Mouse (Mus musculus) forebrain, embryonic 15.5 days (tissue): ENCODE measurements around the gene Syt3. TPM values are rescaled to one million over a fixed set of nuclear protein-coding genes. Genes with fewer than 3 reads are reported as not detected.

ENCODE experiments used
- ATAC-seq: fragments of 200-750 bp; cut with Nextera tagmentation; replicated peaks from 2 replicates; pipeline ENCODE4 v1.8.0; 2017; ENCODE audit warnings: mild to moderate bottlenecking, moderate TSS enrichment, moderate library complexity
- H3K27ac ChIP-seq: fragments of 300-500 bp; sonication (generic); replicated peaks from 2 replicates; pipeline ENCODE4 v1.5.1; 2015; ENCODE audit warnings: mild to moderate bottlenecking, inconsistent platforms
- H3K27me3 ChIP-seq: fragments of 300-500 bp; sonication (generic); 2 replicates; pipeline ENCODE4 v1.6.1; 2015; ENCODE audit warnings: inconsistent platforms
- H3K36me3 ChIP-seq: fragments of 300-500 bp; sonication (generic); 2 replicates; pipeline ENCODE4 v1.6.1; 2015; ENCODE audit warnings: mild to moderate bottlenecking, inconsistent platforms
- H3K4me1 ChIP-seq: fragments of 300-500 bp; sonication (generic); 2 replicates; pipeline ENCODE4 v1.6.1; 2015; ENCODE audit warnings: inconsistent platforms
- H3K4me2 ChIP-seq: fragments of 300-500 bp; sonication (generic); replicated peaks from 2 replicates; pipeline ENCODE4 v1.6.1; 2015; ENCODE audit warnings: mild to moderate bottlenecking, inconsistent platforms
- H3K4me3 ChIP-seq: fragments of 300-500 bp; sonication (generic); 2 replicates; pipeline ENCODE4 v1.5.1; 2015; ENCODE audit warnings: mild to moderate bottlenecking, inconsistent platforms
- H3K9ac ChIP-seq: fragments of 300-500 bp; sonication (generic); replicated peaks from 2 replicates; pipeline ENCODE4 v1.6.1; 2015; ENCODE audit warnings: mild to moderate bottlenecking, inconsistent platforms
- H3K9me3 ChIP-seq: fragments of 300-500 bp; sonication (generic); 2 replicates; pipeline ENCODE4 v1.6.1; 2016; ENCODE audit warnings: inconsistent platforms
- WGBS: fragments of 180-500 bp; shearing (Covaris S2); methylation state at CpG from one replicate; pipeline ENCODE4 v1.1.7; 2015; ENCODE audit warnings: mixed read lengths; 5-methylcytosine and 5-hydroxymethylcytosine counted together
- polyA plus RNA-seq: library from polyadenylated mRNA; unstranded; fragments of >200 nt; fragmentation: Nextera tagmentation; extraction: Ambion mirVana; gene quantifications from 2 replicates; pipeline ENCODE4 v1.2.1, GENCODE M21; 2015

Syt3 gene
- polyA plus RNA-seq, 1 experiment from 2014 or later, result 26.7 TPM

DNA sequence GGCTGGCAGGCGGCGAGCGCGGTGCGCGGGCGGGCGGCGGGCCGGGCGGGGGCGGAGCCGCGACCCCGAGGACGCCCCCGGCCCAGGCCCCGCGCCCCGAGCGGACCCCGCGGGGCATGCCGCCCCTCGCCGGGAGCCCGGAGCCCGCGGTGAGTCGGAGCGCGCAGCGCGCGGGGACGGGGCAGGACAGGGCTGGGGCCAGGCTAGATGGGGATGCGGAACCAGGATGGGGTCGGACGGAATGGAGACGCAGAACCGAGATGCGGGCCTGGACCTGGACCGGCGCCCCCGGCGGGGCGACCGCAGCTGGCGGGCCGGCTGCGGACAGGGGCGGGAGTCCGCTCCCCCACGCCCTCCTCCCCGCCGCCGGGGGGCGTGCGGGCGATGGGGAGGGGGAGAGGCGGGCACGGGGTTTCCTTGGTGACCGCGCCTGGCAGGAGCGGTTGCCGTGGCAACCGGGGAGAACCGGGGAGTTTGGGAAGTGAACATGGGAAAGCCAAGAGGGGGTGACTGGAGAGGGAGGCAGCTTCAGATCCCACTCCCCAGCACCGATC lies 45.1 kb downstream of the Syt3 start, which contains the start of gene Lrrc4b:
TSS of gene Lrrc4b (plus strand) at position 51 of the 554 bp plus-strand sequence.
- Histone ChIP-seq H3K36me3 (no peaks in the 10 kb centered on the region), H3K27me3 (no peaks in the 10 kb centered on the region), H3K4me3 (peak within 1 kb of the TSS; percentile 76), H3K9ac (peak within 1 kb of the TSS; percentile 91), H3K27ac (peak within 1 kb of the TSS; percentile 99), H3K4me1 (peaks cover 55% of the 10 kb centered on the region), H3K9me3 (no peaks in the 10 kb centered on the region), H3K4me2 (peak within 1 kb of the TSS; percentile 75)
- peak; percentile 63 for ATAC-seq
- under 1% methylated on average over 52 of the region's 69 CpGs for WGBS

DNA sequence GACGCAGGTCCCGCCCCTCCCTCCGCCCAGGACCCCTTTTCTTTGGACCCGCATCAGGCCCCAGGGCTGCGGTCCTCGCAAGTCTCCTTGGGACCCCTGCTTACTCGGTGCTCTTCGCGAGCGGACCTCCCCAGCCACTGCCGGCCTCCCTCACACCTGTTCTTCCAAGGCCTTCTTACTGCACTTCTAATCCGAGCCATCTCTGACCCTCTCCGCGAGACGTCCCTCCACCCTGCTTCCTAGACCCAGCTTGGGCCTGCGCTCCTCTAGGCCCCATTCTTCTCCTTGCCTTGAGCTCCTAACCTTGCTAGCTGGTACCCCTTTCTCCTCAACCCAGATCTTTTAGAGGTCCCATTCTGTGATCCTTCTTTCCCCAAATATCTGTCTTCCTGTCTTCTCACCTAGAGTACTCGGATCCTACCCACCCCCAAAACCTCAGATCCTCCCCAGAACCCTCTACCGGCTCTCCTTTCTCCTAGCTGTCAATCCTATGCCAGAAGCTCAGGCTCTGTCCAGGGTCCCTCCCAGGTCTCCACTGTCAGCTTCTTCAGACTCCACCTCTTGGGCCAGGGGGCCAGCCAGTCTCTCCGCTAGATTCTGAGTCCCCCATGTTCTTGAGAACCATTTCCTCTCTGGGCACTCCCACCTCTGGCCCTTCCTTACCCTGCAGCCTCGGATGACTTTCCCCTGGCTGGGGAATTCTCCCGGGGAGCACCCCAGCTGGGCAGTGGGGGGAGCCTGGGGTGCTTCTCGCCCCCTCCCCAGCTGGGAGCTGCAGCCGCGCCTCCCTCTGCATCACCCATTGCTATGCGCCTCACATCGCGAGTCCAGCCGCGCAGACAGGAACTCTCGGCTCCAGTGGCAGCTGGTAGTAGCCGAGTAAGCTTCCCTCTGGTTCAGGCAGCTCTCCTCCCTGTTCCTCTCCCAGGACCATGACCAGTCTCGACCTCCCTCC lies 45.9 kb downstream of the Syt3 start:
- no peaks in the 10 kb centered on the region for H3K36me3 ChIP-seq
- peak overlapping the region; percentile 91 for H3K9ac ChIP-seq
- H3K4me1 ChIP-seq, result peaks cover 55% of the 10 kb centered on the region
- H3K27me3 ChIP-seq, result no peaks in the 10 kb centered on the region
- WGBS, result under 1% methylated on average over 29 of the region's 32 CpGs
- H3K9me3 ChIP-seq, result no peaks in the 10 kb centered on the region
- peak overlapping the region; percentile 99 for H3K27ac ChIP-seq
- ATAC-seq, result peak; percentile 34; the same call in 1 of the 2 replicates
- peak overlapping the region; percentile 76 for H3K4me3 ChIP-seq
- H3K4me2 ChIP-seq, result peak overlapping the region; percentile 75

DNA sequence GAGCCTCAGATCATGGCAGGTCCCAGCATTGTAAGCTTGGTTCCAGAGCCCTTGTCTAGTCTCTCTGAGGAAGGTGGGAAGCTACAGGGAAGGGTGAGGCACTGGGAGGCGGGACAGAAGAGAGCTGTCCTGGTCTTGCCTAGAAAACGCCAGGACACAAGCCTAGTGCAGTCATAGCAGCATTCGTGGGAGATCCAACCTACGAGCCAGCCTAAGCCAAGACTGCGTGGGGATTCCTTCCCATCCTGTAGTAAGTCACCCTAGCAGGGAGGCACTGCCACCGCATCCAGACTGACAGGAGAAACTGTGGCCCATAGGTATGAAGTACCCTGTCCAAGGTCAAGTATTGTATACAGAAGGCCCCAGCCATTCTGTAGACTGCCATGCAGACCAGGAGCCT lies 48.6 kb downstream of the Syt3 start:
- 75% methylated on average over 6 of the region's 6 CpGs for WGBS
- ATAC-seq, result no peak
- peaks cover 50% of the 10 kb centered on the region for H3K4me1 ChIP-seq
- H3K27me3 ChIP-seq, result no peaks in the 10 kb centered on the region
- H3K27ac ChIP-seq, result no peak overlapping the region
- no peak overlapping the region for H3K4me3 ChIP-seq
- no peak overlapping the region for H3K9ac ChIP-seq
- no peaks in the 10 kb centered on the region for H3K36me3 ChIP-seq
- H3K4me2 ChIP-seq, result no peak overlapping the region
- no peaks in the 10 kb centered on the region for H3K9me3 ChIP-seq

DNA sequence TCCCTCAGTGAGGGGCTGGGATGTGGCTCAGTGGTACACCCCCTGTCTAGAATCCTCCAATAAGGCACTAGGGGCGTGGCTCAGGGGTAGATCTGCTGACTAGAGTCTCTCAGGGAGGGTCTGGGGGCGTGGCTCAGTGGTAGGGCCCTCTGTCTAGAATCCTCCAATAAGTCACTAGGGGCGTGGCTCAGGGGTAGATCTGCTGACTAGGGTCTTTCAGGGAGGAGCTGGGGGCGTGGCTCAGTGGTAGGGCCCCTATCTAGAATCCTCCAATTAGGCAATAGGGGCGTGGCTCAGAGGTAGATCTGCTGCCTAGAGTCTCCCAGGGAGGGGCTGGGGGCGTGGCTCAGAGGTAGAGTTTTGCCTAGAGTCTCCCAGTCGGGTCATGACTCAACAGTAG lies 49.5 kb downstream of the Syt3 start:
- Histone ChIP-seq H3K4me1 (peaks cover 47% of the 10 kb centered on the region), H3K27ac (no peak overlapping the region), H3K9me3 (no peaks in the 10 kb centered on the region), H3K36me3 (no peaks in the 10 kb centered on the region), H3K4me3 (no peak overlapping the region), H3K9ac (no peak overlapping the region), H3K4me2 (no peak overlapping the region), H3K27me3 (no peaks in the 10 kb centered on the region)
- WGBS, result 6% methylated on average over 7 of the region's 7 CpGs
- ATAC-seq, result peak; percentile 18; the same call in 1 of the 2 replicates

DNA sequence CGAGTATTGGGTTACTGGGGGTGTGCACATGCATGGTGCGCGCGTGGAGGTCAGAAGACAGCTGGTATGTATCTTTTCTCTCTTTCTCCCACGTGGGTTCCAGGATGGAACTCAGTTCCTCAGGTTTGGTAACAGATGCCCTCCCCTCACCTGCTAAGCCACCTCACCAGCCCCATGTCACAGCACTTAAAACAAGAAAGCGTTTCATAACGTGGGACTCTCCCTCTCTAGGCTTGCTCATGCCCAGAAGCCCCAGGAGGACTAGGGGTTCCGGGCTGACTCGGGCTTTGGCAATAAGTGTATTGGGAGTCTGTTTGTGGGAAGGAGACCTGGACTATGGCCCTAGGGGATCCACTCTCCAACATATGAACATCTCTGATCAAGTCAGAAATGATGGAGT lies 50.2 kb downstream of the Syt3 start:
- H3K9me3 ChIP-seq, result no peaks in the 10 kb centered on the region
- H3K27me3 ChIP-seq, result no peaks in the 10 kb centered on the region
- H3K36me3 ChIP-seq, result no peaks in the 10 kb centered on the region
- no peak overlapping the region for H3K27ac ChIP-seq
- H3K4me2 ChIP-seq, result no peak overlapping the region
- H3K4me1 ChIP-seq, result peaks cover 46% of the 10 kb centered on the region
- ATAC-seq, result no peak
- 81% methylated on average over 9 of the region's 9 CpGs for WGBS
- H3K9ac ChIP-seq, result no peak overlapping the region
- no peak overlapping the region for H3K4me3 ChIP-seq

DNA sequence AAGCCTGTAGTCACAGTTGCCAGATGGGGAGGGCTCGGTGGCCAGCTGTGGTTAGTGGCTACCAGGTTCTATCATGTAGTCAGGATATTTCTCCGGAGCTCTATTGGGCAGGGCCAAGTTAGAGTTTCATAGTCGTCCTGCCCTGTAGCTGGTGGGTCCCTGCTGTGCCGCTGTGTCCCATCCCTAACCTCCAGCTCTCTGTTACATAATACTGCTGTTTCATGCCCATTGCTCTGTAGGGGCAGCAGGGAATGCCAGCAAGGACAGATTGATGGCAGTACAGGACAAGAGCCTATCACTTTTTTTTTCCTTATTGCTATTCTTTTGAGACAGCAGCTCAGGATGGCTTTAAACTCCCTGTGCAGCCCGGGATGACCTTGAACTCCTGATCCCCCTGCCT lies 51.9 kb downstream of the Syt3 start:
- no peak overlapping the region for H3K27ac ChIP-seq
- 73% methylated on average over 5 of the region's 5 CpGs for WGBS
- no peaks in the 10 kb centered on the region for H3K36me3 ChIP-seq
- H3K4me1 ChIP-seq, result peaks cover 40% of the 10 kb centered on the region
- H3K4me3 ChIP-seq, result no peak overlapping the region
- H3K4me2 ChIP-seq, result no peak overlapping the region
- H3K27me3 ChIP-seq, result no peaks in the 10 kb centered on the region
- no peaks in the 10 kb centered on the region for H3K9me3 ChIP-seq
- no peak for ATAC-seq
- H3K9ac ChIP-seq, result no peak overlapping the region

DNA sequence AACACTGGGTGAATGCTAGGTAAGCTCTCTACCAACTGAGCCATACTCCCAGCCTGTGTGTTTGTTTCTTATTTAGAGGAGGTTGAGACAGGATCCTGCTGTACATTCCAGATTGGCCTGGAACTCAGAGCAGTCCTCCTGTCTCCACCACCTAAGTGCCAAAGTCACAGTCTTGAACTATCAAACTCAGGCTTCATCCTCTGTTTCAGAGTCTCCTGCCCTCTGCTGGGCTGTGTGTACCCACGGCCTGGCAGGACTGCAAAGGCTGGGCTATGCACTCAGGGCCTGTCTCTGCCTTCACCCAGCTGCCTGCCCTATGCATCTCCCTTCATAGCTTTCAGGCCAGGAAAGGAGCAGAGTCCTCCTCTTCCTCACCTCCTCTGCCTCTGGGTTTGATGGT lies 52.4 kb downstream of the Syt3 start:
- Histone ChIP-seq H3K36me3 (no peaks in the 10 kb centered on the region), H3K4me2 (no peak overlapping the region), H3K27ac (no peak overlapping the region), H3K4me3 (no peak overlapping the region), H3K4me1 (peaks cover 40% of the 10 kb centered on the region), H3K9me3 (no peaks in the 10 kb centered on the region), H3K9ac (no peak overlapping the region), H3K27me3 (no peaks in the 10 kb centered on the region)
- WGBS, result 18% methylated on average over 1 of the region's 1 CpGs
- ATAC-seq, result no peak

DNA sequence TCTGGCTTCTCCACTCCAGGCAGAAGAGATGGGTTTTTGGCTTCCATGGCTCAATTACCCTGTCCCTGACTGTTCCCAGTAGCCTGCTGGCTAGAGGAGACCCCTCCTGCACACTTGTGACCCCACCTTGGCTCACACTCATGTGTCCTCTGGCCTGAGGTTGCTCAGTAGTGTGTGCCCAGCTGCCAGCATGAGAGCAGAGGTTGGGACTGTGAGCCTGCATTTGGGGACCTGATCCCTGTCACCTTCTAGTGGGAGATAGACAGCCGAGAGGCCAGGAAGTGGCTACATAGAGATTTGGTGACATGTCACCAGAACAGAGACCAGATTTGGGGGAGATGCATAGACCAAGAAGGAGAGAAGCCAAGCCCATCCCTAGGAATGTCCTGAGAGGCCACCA lies 53.3 kb downstream of the Syt3 start:
- ATAC-seq, result no peak
- H3K27me3 ChIP-seq, result no peaks in the 10 kb centered on the region
- no peaks in the 10 kb centered on the region for H3K36me3 ChIP-seq
- no peak overlapping the region for H3K27ac ChIP-seq
- WGBS, result 97% methylated on average over 1 of the region's 1 CpGs
- no peak overlapping the region for H3K9ac ChIP-seq
- H3K4me3 ChIP-seq, result no peak overlapping the region
- H3K4me2 ChIP-seq, result no peak overlapping the region
- H3K9me3 ChIP-seq, result no peaks in the 10 kb centered on the region
- peaks cover 35% of the 10 kb centered on the region for H3K4me1 ChIP-seq

DNA sequence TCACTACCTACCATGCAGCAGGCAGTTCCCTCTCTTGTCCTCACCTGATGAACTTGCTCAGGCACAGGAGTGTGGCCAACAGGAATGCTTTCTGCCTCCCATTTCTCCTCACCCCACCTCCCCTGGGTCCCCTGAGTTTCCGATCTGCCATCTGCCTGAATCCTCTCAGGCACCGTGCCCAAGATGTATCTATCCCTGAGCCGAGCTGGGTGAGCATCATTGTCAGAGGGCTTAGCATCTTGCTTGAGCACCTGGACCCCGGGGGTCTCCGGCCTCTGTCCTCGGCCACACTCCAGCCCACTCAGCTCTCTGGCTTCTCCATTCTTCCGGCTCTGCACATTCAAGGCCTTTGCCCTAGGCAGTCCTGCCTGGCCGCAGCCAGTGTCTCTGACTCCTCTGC lies 54.0 kb downstream of the Syt3 start:
- Histone ChIP-seq H3K27me3 (no peaks in the 10 kb centered on the region), H3K27ac (no peak overlapping the region), H3K4me2 (no peak overlapping the region), H3K9me3 (no peaks in the 10 kb centered on the region), H3K4me3 (no peak overlapping the region), H3K9ac (no peak overlapping the region), H3K4me1 (peaks cover 28% of the 10 kb centered on the region), H3K36me3 (no peaks in the 10 kb centered on the region)
- no peak for ATAC-seq
- WGBS, result 65% methylated on average over 8 of the region's 8 CpGs

DNA sequence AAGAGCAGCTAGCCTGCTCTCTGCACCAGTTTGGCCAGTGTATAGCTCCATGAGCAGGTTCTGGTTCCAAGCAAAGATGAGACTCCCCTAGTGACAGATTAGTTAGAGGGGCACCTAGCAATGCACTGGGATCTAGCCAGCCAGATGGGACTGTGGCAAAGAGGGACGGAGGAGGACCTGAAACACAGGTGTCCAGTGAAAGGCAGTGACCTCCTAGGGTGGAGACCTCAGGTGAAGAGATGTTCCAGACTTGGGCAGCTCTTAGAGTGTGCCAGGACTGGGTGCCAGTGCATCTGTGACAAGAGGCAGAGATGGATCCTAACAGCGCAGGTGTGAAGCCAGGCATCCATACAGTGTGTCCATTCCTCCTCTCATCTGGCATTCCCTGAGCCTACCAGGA lies 55.8 kb downstream of the Syt3 start:
- Histone ChIP-seq H3K9me3 (no peaks in the 10 kb centered on the region), H3K4me2 (no peak overlapping the region), H3K27me3 (no peaks in the 10 kb centered on the region), H3K27ac (no peak overlapping the region), H3K4me3 (no peak overlapping the region), H3K9ac (no peak overlapping the region), H3K4me1 (peaks cover 34% of the 10 kb centered on the region), H3K36me3 (no peaks in the 10 kb centered on the region)
- no peak for ATAC-seq
- 72% methylated on average over 2 of the region's 2 CpGs for WGBS

DNA sequence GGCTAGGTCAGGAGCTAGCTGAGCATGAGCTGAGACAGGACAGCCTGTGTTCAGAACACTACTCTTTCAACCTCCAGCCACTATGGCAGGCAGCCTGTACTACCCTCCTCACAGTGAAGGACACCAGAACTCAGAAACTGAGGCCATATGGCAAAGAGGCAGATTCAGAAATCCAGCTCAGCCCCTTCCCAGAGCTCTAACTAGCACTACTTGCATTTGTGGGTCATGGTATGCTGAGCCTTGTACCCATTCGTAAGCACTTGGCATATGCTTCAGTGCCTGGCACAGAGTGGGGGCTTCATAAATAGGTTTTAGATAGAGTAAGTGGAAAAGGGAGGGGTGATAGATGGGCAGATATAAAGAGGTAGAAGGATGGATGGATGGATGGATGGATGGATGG lies 56.6 kb downstream of the Syt3 start:
- 81% methylated on average over 1 of the region's 1 CpGs for WGBS

DNA sequence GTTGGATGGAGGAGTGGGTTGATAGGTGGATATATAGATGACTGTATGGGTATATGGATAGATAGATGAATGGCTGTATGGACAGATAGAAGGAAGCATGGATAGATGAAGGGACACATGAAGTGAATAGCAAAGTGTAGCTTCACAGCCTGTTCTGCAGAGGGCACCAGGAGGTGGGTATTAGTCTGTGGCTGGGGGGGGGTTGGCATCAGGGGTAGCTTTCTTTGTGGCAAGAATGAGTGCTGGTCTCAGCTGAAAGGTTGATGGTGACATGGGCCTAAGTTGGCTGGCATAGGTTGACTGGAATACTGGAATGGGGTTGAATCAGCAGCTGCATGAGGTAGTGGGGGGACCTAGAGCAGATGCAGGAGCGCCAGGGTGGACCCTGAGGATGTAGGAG lies 57.3 kb downstream of the Syt3 start:
- ATAC-seq, result peak; percentile 2
- WGBS, result 8% methylated on average over 1 of the region's 1 CpGs
- H3K9ac ChIP-seq, result peak overlapping the region; percentile 99
- H3K9me3 ChIP-seq, result no peaks in the 10 kb centered on the region
- peak overlapping the region; percentile 98 for H3K4me2 ChIP-seq
- peaks cover 48% of the 10 kb centered on the region for H3K4me1 ChIP-seq
- peak overlapping the region; percentile 74 for H3K4me3 ChIP-seq
- peaks cover 13% of the 10 kb centered on the region for H3K36me3 ChIP-seq
- H3K27ac ChIP-seq, result peak overlapping the region; percentile 99
- no peaks in the 10 kb centered on the region for H3K27me3 ChIP-seq

More for the DNA sequence above, 56.6 kb downstream of the Syt3 start:
- Histone ChIP-seq H3K9me3 (no peaks in the 10 kb centered on the region), H3K27me3 (no peaks in the 10 kb centered on the region), H3K36me3 (peaks cover 6% of the 10 kb centered on the region; the same call in 1 of the 2 replicates), H3K4me1 (peaks cover 41% of the 10 kb centered on the region), H3K9ac (no peak overlapping the region), H3K4me3 (no peak overlapping the region), H3K4me2 (no peak overlapping the region), H3K27ac (no peak overlapping the region; the same call in 1 of the 2 replicates)
- no peak for ATAC-seq
